Mouse (Mus musculus) C2C12 (cell line): ENCODE results near the gene Rimbp2.

Experiments used
- CTCF ChIP-seq: IDR thresholded peaks from one replicate; pipeline ENCODE4 v1.5.1; 2011; ENCODE audit not compliant: control insufficient read depth, insufficient read depth, insufficient read length
- MYOD1 ChIP-seq: IDR thresholded peaks from one replicate; pipeline ENCODE4 v1.6.1; 2011; ENCODE audit warnings: low read depth; ENCODE audit not compliant: control insufficient read depth, insufficient read length
- USF1 ChIP-seq: IDR thresholded peaks from one replicate; pipeline ENCODE4 v1.6.1; 2011; ENCODE audit warnings: low read depth, mild to moderate bottlenecking, control low read depth, moderate library complexity

DNA sequence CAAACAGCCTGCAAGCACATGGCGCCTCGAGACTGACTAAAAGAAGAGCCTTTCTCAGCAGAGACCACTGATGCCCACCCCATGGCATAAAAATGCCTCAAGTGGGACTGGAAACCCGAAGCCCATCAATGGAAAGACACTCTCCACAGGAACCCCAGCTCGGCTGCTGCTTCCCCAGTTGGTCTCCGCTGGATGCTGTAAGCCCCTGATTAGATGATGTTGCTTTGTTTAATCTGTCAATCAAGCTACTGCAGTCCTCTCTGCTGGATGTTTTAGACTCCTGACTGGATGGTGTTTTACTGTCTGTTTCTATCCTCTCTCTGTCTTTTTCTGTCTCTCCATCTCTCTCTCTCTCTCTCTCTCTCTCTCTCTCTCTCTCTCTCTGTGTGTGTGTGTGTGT, 33.2 kb downstream of the Rimbp2 start:
- TF ChIP-seq CTCF = no peak
- no peak for TF ChIP-seq USF1
- TF ChIP-seq MYOD1 = no peak
